Mouse (Mus musculus) ES-E14 (cell line): ENCODE measurements around the gene Prph2. TPM values are rescaled to one million over a fixed set of nuclear protein-coding genes. Genes with fewer than 3 reads are reported as not detected.

Experiments used
- DNase-seq: peaks from one replicate; pipeline ENCODE4 v3.0.0-alpha.2; 2013; ENCODE audit warnings: low read depth, low spot score
- H3K27ac ChIP-seq: 2 replicates; pipeline ENCODE4 v1.5.1; 2012; ENCODE audit warnings: low read depth, mild to moderate bottlenecking, low read length, moderate library complexity, mixed read lengths; ENCODE audit not compliant: poor library complexity, insufficient read depth, severe bottlenecking
- H3K36me3 ChIP-seq: 2 replicates; pipeline ENCODE4 v1.6.1; 2012; ENCODE audit warnings: mild to moderate bottlenecking, low read length, moderate library complexity, mixed read lengths; ENCODE audit not compliant: control insufficient read depth, poor library complexity, insufficient read depth, severe bottlenecking
- H3K4me1 ChIP-seq, 2 experiments: fragments of 150-350 bp in 1 of 2; sonication (generic) in 1 of 2; 2 replicates each; pipeline ENCODE4 v1.6.1; 2012; ENCODE audit warnings: low read length in 2 of 2, mild to moderate bottlenecking in 1 of 2, mixed read lengths in 1 of 2; ENCODE audit not compliant: control insufficient read depth in 2 of 2, insufficient read depth in 2 of 2, poor library complexity in 1 of 2
- H3K4me3 ChIP-seq, 2 experiments: fragments of 150-350 bp in 1 of 2; sonication (generic) in 1 of 2; 2 replicates each; pipeline ENCODE4 v1.5.1; 2012; ENCODE audit warnings: low read length in 2 of 2, low read depth in 1 of 2, mild to moderate bottlenecking in 1 of 2, mixed read lengths in 1 of 2; ENCODE audit not compliant: insufficient read depth in 1 of 2, poor library complexity in 1 of 2, severe bottlenecking in 1 of 2
- H3K9ac ChIP-seq: 2 replicates; pipeline ENCODE4 v1.6.1; 2012; ENCODE audit warnings: low read depth, mild to moderate bottlenecking, low read length, mixed read lengths; ENCODE audit not compliant: poor library complexity, insufficient read depth, severe bottlenecking
- H3K9me3 ChIP-seq: fragments of 150-350 bp; sonication (generic); 2 replicates; pipeline ENCODE4 v1.6.1; 2012; ENCODE audit warnings: low read depth, mild to moderate bottlenecking, low read length; ENCODE audit not compliant: control insufficient read depth, insufficient read depth
- CHD2 ChIP-seq: IDR thresholded peaks from 2 replicates; pipeline ENCODE4 v1.6.1; 2014; ENCODE audit warnings: mild to moderate bottlenecking, low read depth, low read length, inconsistent platforms
- HCFC1 ChIP-seq: IDR thresholded peaks from 2 replicates; pipeline ENCODE4 v1.6.1; 2012; ENCODE audit warnings: low read length, inconsistent platforms, borderline replicate concordance; ENCODE audit not compliant: insufficient read depth
- MAFK ChIP-seq: IDR thresholded peaks from 2 replicates; pipeline ENCODE4 v1.6.1; 2014; ENCODE audit warnings: mild to moderate bottlenecking, low read depth, low read length, inconsistent platforms; ENCODE audit not compliant: insufficient read depth
- ZC3H11A ChIP-seq: IDR thresholded peaks from 2 replicates; pipeline ENCODE4 v1.6.1; 2012; ENCODE audit warnings: low read depth, mild to moderate bottlenecking, inconsistent platforms, low read length, borderline replicate concordance
- ZNF384 ChIP-seq: IDR thresholded peaks from 2 replicates; pipeline ENCODE4 v1.6.1; 2012; ENCODE audit warnings: low read depth, low read length, inconsistent platforms
- in situ Hi-C, 2 experiments: fragments of 600-800 bp; cut with MboI; formaldehyde crosslinking; loops; one replicate each; pipeline ENCODE4 v1.15.1; 2025; ENCODE audit warnings: low sequenced_read_pairs in 2 of 2, inconsistent platforms in 1 of 2; ENCODE audit not compliant: unreplicated experiment in 2 of 2
- total RNA-seq: library from RNA; depleted of rRNA; stranded (reverse); fragments of 300-350 nt; gene quantifications from 2 replicates; pipeline ENCODE4 v1.2.3, GENCODE M21; 2012

Prph2 gene
- total RNA-seq, 1 experiment: 0.18 TPM

- Histone ChIP-seq H3K4me1 (peaks cover 6 to 22% of the 10 kb centered on the region in 2 experiments), H3K36me3 (peaks cover 4% of the 10 kb centered on the region; the same call in 1 of the 2 replicates), H3K27ac (peak overlapping the region; percentile 59; the same call in 1 of the 2 replicates), H3K4me3 (peak overlapping the region; percentile 87 to 93), H3K9ac (peak overlapping the region; percentile 75), H3K9me3 (no peaks in the 10 kb centered on the region)
- in situ Hi-C loops: no loop called here
- no peak for DNase-seq
- TF ChIP-seq ZNF384 (0 out of 2 replicates have a peak, but pooled peaks have one; percentile 0), MAFK (no peak)
Observed at GRCm38 (mm10) chr17:46889450-46890084, 20.7 kb upstream of the Prph2 start.

- peaks cover 6 to 22% of the 10 kb centered on the region in 2 experiments for H3K4me1 ChIP-seq
- H3K4me3 ChIP-seq: peak within 1 kb of the TSS; percentile 87 to 98
- H3K36me3 ChIP-seq: peaks cover 4% of the 10 kb centered on the region; the same call in 1 of the 2 replicates
- H3K27ac ChIP-seq: peak within 1 kb of the TSS; percentile 59; the same call in 1 of the 2 replicates
- in situ Hi-C loops: no loop called here
- peak; percentile 98 for DNase-seq
- no peaks in the 10 kb centered on the region for H3K9me3 ChIP-seq
- peak within 1 kb of the TSS; percentile 87 for H3K9ac ChIP-seq
- TF ChIP-seq ZNF384 (peak; percentile 99), ZC3H11A (no peak), CHD2 (peak; percentile 23; the same call in 1 of the 2 replicates), MAFK (no peak), HCFC1 (peak; percentile 29)
Observed at GRCm38 (mm10) chr17:46890116-46890815, 20.0 kb upstream of the Prph2 start, which contains the start of gene Tbcc. Gene Tbcc, plus strand, starts transcription at chr17:46890684.

GRCm38 (mm10) chr17:46890843-46891594, 19.2 kb upstream of the Prph2 start:
- H3K9ac ChIP-seq: peak overlapping the region; percentile 87
- H3K36me3 ChIP-seq: peaks cover 4% of the 10 kb centered on the region; the same call in 1 of the 2 replicates
- in situ Hi-C loops: no loop called here
- TF ChIP-seq MAFK: no peak
- TF ChIP-seq ZNF384: no peak
- TF ChIP-seq ZC3H11A: no peak
- no peak for TF ChIP-seq CHD2
- TF ChIP-seq HCFC1: no peak
- peaks cover 4 to 17% of the 10 kb centered on the region in 2 experiments; a peak in 3 of 4 replicates for H3K4me1 ChIP-seq
- no peak for DNase-seq
- 0 out of 2 replicates have a peak overlapping the region, but pooled peaks have one; percentile 3 for H3K27ac ChIP-seq
- no peaks in the 10 kb centered on the region for H3K9me3 ChIP-seq
- H3K4me3 ChIP-seq: peak overlapping the region; percentile 80 to 98

- Histone ChIP-seq H3K9me3 (no peaks in the 10 kb centered on the region), H3K4me3 (no peak overlapping the region), H3K4me1 (peaks cover 4 to 11% of the 10 kb centered on the region in 2 experiments; a peak in 3 of 4 replicates), H3K36me3 (peaks cover 4% of the 10 kb centered on the region; the same call in 1 of the 2 replicates), H3K27ac (no peak overlapping the region), H3K9ac (no peak overlapping the region)
- no peak for DNase-seq
- TF ChIP-seq MAFK (no peak), CHD2 (no peak), ZNF384 (no peak), ZC3H11A (no peak), HCFC1 (no peak)
- in situ Hi-C loops: no loop called here
Observed at GRCm38 (mm10) chr17:46895426-46895825, 14.8 kb upstream of the Prph2 start.
